8 mouse cellular contexts compared by ENCODE assay signal in genomic region chr7:45916056-45917003, GRCm38 (mm10). TPM values are rescaled to one million over a fixed set of nuclear protein-coding genes. Genes with fewer than 3 reads are reported as not detected.
DNase-seq lines count a peak whose midpoint lies in the region; ATAC-seq lines count a peak whose summit lies in the region.

No protein-coding gene starts in this region.

- 33% methylated on average over 26 of the region's 26 CpGs for WGBS in forebrain, embryonic 15.5 days
- WGBS in liver, embryonic 15.5 days (ENCODE audit: insufficient replicate concordance) = 40% methylated on average over 26 of the region's 26 CpGs
- 38% methylated on average over 26 of the region's 26 CpGs for WGBS in neural tube, embryonic 12.5 days
- 32% methylated on average over 26 of the region's 26 CpGs for WGBS in stomach, embryonic 16.5 days

- H3K4me2 ChIP-seq in forebrain, embryonic 15.5 days (replicated peaks) = peak overlapping the region; percentile 49
- peak overlapping the region; percentile 55 for H3K4me2 ChIP-seq in liver, embryonic 15.5 days
- H3K4me2 ChIP-seq in neural tube, embryonic 12.5 days (replicated peaks) = peak overlapping the region; percentile 53
- peak overlapping the region; percentile 57 for H3K4me2 ChIP-seq in stomach, embryonic 16.5 days (ENCODE audit: low read depth, low read length)

- peaks cover 23% of the 10 kb centered on the region for H3K4me1 ChIP-seq in forebrain, embryonic 15.5 days
- peaks cover 51% of the 10 kb centered on the region for H3K4me1 ChIP-seq in liver, embryonic 15.5 days (replicated peaks)
- peaks cover 25% of the 10 kb centered on the region for H3K4me1 ChIP-seq in neural tube, embryonic 12.5 days
- H3K4me1 ChIP-seq in stomach, embryonic 16.5 days (ENCODE audit: control insufficient read depth, insufficient read depth, low read length) = peaks cover 49% of the 10 kb centered on the region

- H3K36me3 ChIP-seq in forebrain, embryonic 15.5 days = no peaks in the 10 kb centered on the region
- H3K36me3 ChIP-seq in liver, embryonic 15.5 days (replicated peaks) = peaks cover 31% of the 10 kb centered on the region
- H3K36me3 ChIP-seq in neural tube, embryonic 12.5 days = no peaks in the 10 kb centered on the region; the same call in 1 of the 2 replicates
- H3K36me3 ChIP-seq in stomach, embryonic 16.5 days (ENCODE audit: control insufficient read depth, insufficient read depth, low read length) = no peaks in the 10 kb centered on the region

- intact Hi-C loops in heart, postnatal 14 days (cut with DNase I) = no loop called here

- ATAC-seq in forebrain, embryonic 15.5 days (replicated peaks) = peak; percentile 89
- ATAC-seq in liver, embryonic 15.5 days (ENCODE audit: insufficient read depth) = peak; percentile 43
- ATAC-seq in neural tube, embryonic 12.5 days (ENCODE audit: low FRiP score, low read depth) = peak; percentile 90
- peak; percentile 84 for ATAC-seq in stomach, embryonic 16.5 days (ENCODE audit: insufficient read depth, low FRiP score)

- peak overlapping the region; percentile 26 for H3K9ac ChIP-seq in forebrain, embryonic 15.5 days (replicated peaks)
- H3K9ac ChIP-seq in liver, embryonic 15.5 days = peak overlapping the region; percentile 35
- peak overlapping the region; percentile 30 for H3K9ac ChIP-seq in neural tube, embryonic 12.5 days
- peak overlapping the region; percentile 70 for H3K9ac ChIP-seq in stomach, embryonic 16.5 days (ENCODE audit: low read length)

- H3K9me3 ChIP-seq in forebrain, embryonic 15.5 days = no peaks in the 10 kb centered on the region
- H3K9me3 ChIP-seq in liver, embryonic 15.5 days (replicated peaks) = no peaks in the 10 kb centered on the region
- H3K9me3 ChIP-seq in neural tube, embryonic 12.5 days = no peaks in the 10 kb centered on the region
- H3K9me3 ChIP-seq in stomach, embryonic 16.5 days (replicated peaks; ENCODE audit: control insufficient read depth, low read length) = no peaks in the 10 kb centered on the region

- H3K4me3 ChIP-seq in forebrain, embryonic 15.5 days = peak overlapping the region; percentile 34
- peak overlapping the region; percentile 45 for H3K4me3 ChIP-seq in liver, embryonic 15.5 days (replicated peaks)
- H3K4me3 ChIP-seq in neural tube, embryonic 12.5 days = peak overlapping the region; percentile 19; the same call in 1 of the 2 replicates
- peak overlapping the region; percentile 37 for H3K4me3 ChIP-seq in stomach, embryonic 16.5 days (replicated peaks; ENCODE audit: low read length)

- peak overlapping the region; percentile 87 for H3K27ac ChIP-seq in forebrain, embryonic 15.5 days (replicated peaks)
- H3K27ac ChIP-seq in liver, embryonic 15.5 days (replicated peaks) = peak overlapping the region; percentile 45
- H3K27ac ChIP-seq in neural tube, embryonic 12.5 days = peak overlapping the region; percentile 68
- peak overlapping the region; percentile 89 for H3K27ac ChIP-seq in stomach, embryonic 16.5 days (ENCODE audit: low read length)

- no peaks in the 10 kb centered on the region for H3K27me3 ChIP-seq in forebrain, embryonic 15.5 days
- H3K27me3 ChIP-seq in liver, embryonic 15.5 days = no peaks in the 10 kb centered on the region
- no peaks in the 10 kb centered on the region for H3K27me3 ChIP-seq in neural tube, embryonic 12.5 days (replicated peaks)
- no peaks in the 10 kb centered on the region for H3K27me3 ChIP-seq in stomach, embryonic 16.5 days (ENCODE audit: control insufficient read depth, insufficient read depth, low read length)

- peak; percentile 77 to 78 for DNase-seq in B cell, adult 2 months
- peak; percentile 91 for DNase-seq in adrenal gland, postnatal 36 days
- peak; percentile 78 to 82 for DNase-seq in heart, postnatal 14 days
- peak; percentile 86 to 93 for DNase-seq in kidney, postnatal 4 days

RNA-seq across cellular contexts. Expression of gene Emp3, which starts 4.9 kb away (rescaled TPM):
- 100 to 1,000 TPM; 264 to 580 TPM for total RNA-seq in adrenal gland, postnatal 36 days (2021)
- 17.2 and 18.5 TPM in 2 replicates for polyA plus RNA-seq in forebrain, embryonic 15.5 days (2015; fragmentation: Nextera tagmentation; extraction: Ambion mirVana)
- total RNA-seq in heart, postnatal 14 days (2021) = 10 to 100 TPM; 25.7 to 32.4 TPM
- 59.9 and 65.0 TPM in 2 replicates for polyA plus RNA-seq in liver, embryonic 15.5 days (2015; fragmentation: Nextera tagmentation; extraction: Ambion mirVana)
- polyA plus RNA-seq in neural tube, embryonic 12.5 days (2016; fragmentation: Nextera tagmentation; extraction: Ambion mirVana) = 32.8 and 33.2 TPM in 2 replicates
- polyA plus RNA-seq in stomach, embryonic 16.5 days (2015; fragmentation: Nextera tagmentation; extraction: Ambion mirVana) = 197 and 224 TPM in 2 replicates

RNA-seq across cellular contexts. Expression of gene Ccdc114, which starts 7.5 kb away (rescaled TPM):
- total RNA-seq in adrenal gland, postnatal 36 days (2021) = 10 to 100 TPM; 31.8 to 38.9 TPM
- 2.5 and 4.9 TPM in 2 replicates for polyA plus RNA-seq in forebrain, embryonic 15.5 days (2015; fragmentation: Nextera tagmentation; extraction: Ambion mirVana)
- 1 to 10 TPM; 2.0 to 2.2 TPM for total RNA-seq in heart, postnatal 14 days (2021)
- polyA plus RNA-seq in liver, embryonic 15.5 days (2015; fragmentation: Nextera tagmentation; extraction: Ambion mirVana) = 0.91 and 1.2 TPM in 2 replicates
- 2.8 and 3.7 TPM in 2 replicates for polyA plus RNA-seq in neural tube, embryonic 12.5 days (2016; fragmentation: Nextera tagmentation; extraction: Ambion mirVana)
- 4.1 and 5.1 TPM in 2 replicates for polyA plus RNA-seq in stomach, embryonic 16.5 days (2015; fragmentation: Nextera tagmentation; extraction: Ambion mirVana)

RNA-seq across cellular contexts. Expression of gene Tmem143, which starts 19.6 kb away (rescaled TPM):
- 10 to 100 TPM; 55.1 to 66.5 TPM for total RNA-seq in adrenal gland, postnatal 36 days (2021)
- 4.8 and 5.7 TPM in 2 replicates for polyA plus RNA-seq in forebrain, embryonic 15.5 days (2015; fragmentation: Nextera tagmentation; extraction: Ambion mirVana)
- 10 to 100 TPM; 77.4 to 79.3 TPM for total RNA-seq in heart, postnatal 14 days (2021)
- 3.6 and 4.0 TPM in 2 replicates for polyA plus RNA-seq in liver, embryonic 15.5 days (2015; fragmentation: Nextera tagmentation; extraction: Ambion mirVana)
- polyA plus RNA-seq in neural tube, embryonic 12.5 days (2016; fragmentation: Nextera tagmentation; extraction: Ambion mirVana) = 3.9 and 4.4 TPM in 2 replicates
- polyA plus RNA-seq in stomach, embryonic 16.5 days (2015; fragmentation: Nextera tagmentation; extraction: Ambion mirVana) = 4.2 and 6.0 TPM in 2 replicates

RNA-seq across cellular contexts. Expression of gene Syngr4, which starts 19.8 kb away (rescaled TPM):
- total RNA-seq in adrenal gland, postnatal 36 days (2021) = under 1 TPM in 1 of 2 experiments, not detected in 1; 0.36 TPM
- 0.33 TPM in 1 of 2 replicates, not detected in the other for polyA plus RNA-seq in forebrain, embryonic 15.5 days (2015; fragmentation: Nextera tagmentation; extraction: Ambion mirVana)
- not detected for total RNA-seq in heart, postnatal 14 days (2021)
- polyA plus RNA-seq in liver, embryonic 15.5 days (2015; fragmentation: Nextera tagmentation; extraction: Ambion mirVana) = 0.94 and 1.3 TPM in 2 replicates
- 0.22 and 0.56 TPM in 2 replicates for polyA plus RNA-seq in neural tube, embryonic 12.5 days (2016; fragmentation: Nextera tagmentation; extraction: Ambion mirVana)
- 0.49 and 1.2 TPM in 2 replicates for polyA plus RNA-seq in stomach, embryonic 16.5 days (2015; fragmentation: Nextera tagmentation; extraction: Ambion mirVana)

RNA-seq across cellular contexts. Expression of gene Grin2d, which starts 38.2 kb away (rescaled TPM):
- 1 to 10 TPM in 1 of 2 experiments, under 1 TPM in 1; 0.63 to 1.2 TPM for total RNA-seq in adrenal gland, postnatal 36 days (2021)
- polyA plus RNA-seq in forebrain, embryonic 15.5 days (2015; fragmentation: Nextera tagmentation; extraction: Ambion mirVana) = 0.84 and 0.92 TPM in 2 replicates
- under 1 TPM; 0.34 to 0.41 TPM for total RNA-seq in heart, postnatal 14 days (2021)
- 0.05 TPM in 2 replicates for polyA plus RNA-seq in liver, embryonic 15.5 days (2015; fragmentation: Nextera tagmentation; extraction: Ambion mirVana)
- polyA plus RNA-seq in neural tube, embryonic 12.5 days (2016; fragmentation: Nextera tagmentation; extraction: Ambion mirVana) = 1.3 and 1.5 TPM in 2 replicates
- 0.23 and 0.40 TPM in 2 replicates for polyA plus RNA-seq in stomach, embryonic 16.5 days (2015; fragmentation: Nextera tagmentation; extraction: Ambion mirVana)

Comparison
In these comparisons a context has a peak if more than half of its experiments do, and no peak if none do; other contexts are left out.
1. Peak in every context shown above with its lines: DNase-seq, ATAC-seq, H3K4me3 ChIP-seq and H3K27ac ChIP-seq.